Mouse (Mus musculus): Measurements from ENCODE around the gene Trappc4. TPM values are rescaled to one million over a fixed set of nuclear protein-coding genes. Genes with fewer than 3 reads are reported as not detected.
"Not testable (repeated sequence)": the region's sequence is repeated elsewhere in the genome, so short reads cannot be mapped to it uniquely, and the experiment has no call there.

The Trappc4 gene
- total and polyA plus RNA-seq, 2 experiments: 28.0 to 31.0 TPM

DNA sequence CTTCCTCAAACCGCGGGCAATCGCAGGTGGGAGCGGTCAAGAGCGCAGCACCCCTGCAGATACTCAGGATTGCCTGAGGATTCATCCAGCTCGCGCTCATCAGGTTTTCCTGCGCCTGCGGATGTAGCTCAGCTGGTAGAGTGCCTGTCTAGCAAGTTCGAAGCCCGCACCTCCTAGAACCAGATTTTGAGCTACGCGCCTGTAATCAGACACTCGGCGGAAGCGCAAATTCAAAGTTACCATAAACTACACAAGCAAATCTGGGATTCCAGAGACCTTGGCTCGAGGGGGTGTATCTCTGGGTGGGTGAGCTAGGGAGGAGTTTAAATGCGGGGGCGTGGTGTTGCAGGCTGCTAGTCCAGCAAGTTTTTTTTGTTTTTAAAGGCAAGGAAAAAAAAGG lies 33.6 kb upstream of the Trappc4 start, which contains the start of gene Foxr1:
Gene Foxr1, minus strand, starts transcription at position 176 of the 400 bp plus-strand sequence.
- WGBS: 72% methylated on average over 19 of the region's 19 CpGs

DNA sequence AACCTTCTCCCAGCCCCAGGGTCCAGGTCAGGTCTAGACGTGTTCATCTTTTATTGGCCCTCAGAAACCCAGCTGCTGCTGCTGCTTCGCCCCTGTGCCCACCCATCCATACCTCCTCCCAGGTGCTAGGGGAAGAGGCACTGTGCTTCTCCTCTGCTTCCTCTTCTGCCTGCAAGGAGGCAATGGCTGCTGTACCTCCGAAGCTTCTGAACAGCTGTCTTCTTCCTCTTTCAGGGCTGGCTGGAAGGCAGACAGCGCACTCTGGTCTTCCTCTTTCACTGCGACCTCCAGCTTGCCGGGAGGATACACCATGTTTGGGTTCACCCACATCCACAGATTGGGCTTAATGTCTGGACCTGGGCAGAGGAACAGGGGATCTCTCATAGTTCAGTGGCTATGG lies 28.3 kb upstream of the Trappc4 start:
- no peak for DNase-seq (ENCODE audit: extremely low read depth, low read depth, low spot score)
- H3K36me3 ChIP-seq (ENCODE audit: control insufficient read depth, insufficient read depth, low read length): no peaks in the 10 kb centered on the region
- no peak overlapping the region for H3K27ac ChIP-seq (replicated peaks; ENCODE audit: insufficient read depth, low read depth, low read length)
- no peaks in the 10 kb centered on the region for H3K79me2 ChIP-seq (ENCODE audit: control insufficient read depth, insufficient read depth, low read length)
- TF ChIP-seq POLR2A (IDR thresholded peaks at IDR 0.05; ENCODE audit: extremely low read depth, insufficient read depth, low read length) (no peak), CTCF (IDR thresholded peaks at IDR 0.05; ENCODE audit: low read depth, low read length) (no peak)
- no peak overlapping the region for H3K4me3 ChIP-seq (ENCODE audit: insufficient read depth, low read depth, low read length)
- no peak overlapping the region for H3K9ac ChIP-seq (ENCODE audit: low read depth, low read length)
- H3K27me3 ChIP-seq (ENCODE audit: control insufficient read depth, insufficient read depth, low read length): no peaks in the 10 kb centered on the region
- 85% methylated on average over 6 of the region's 6 CpGs for WGBS
- no peaks in the 10 kb centered on the region for H3K4me1 ChIP-seq (ENCODE audit: control insufficient read depth, insufficient read depth, low read length)

More for the DNA sequence above, 33.6 kb upstream of the Trappc4 start, which contains the start of gene Foxr1:
- Histone ChIP-seq H3K36me3 (ENCODE audit: control insufficient read depth, insufficient read depth, low read length) (no peaks in the 10 kb centered on the region), H3K27me3 (ENCODE audit: control insufficient read depth, insufficient read depth, low read length) (no peaks in the 10 kb centered on the region), H3K4me1 (ENCODE audit: control insufficient read depth, insufficient read depth, low read length) (no peaks in the 10 kb centered on the region), H3K4me3 (ENCODE audit: insufficient read depth, low read depth, low read length) (no peak within 1 kb of the TSS), H3K27ac (replicated peaks; ENCODE audit: insufficient read depth, low read depth, low read length) (no peak within 1 kb of the TSS), H3K79me2 (ENCODE audit: control insufficient read depth, insufficient read depth, low read length) (no peaks in the 10 kb centered on the region), H3K9ac (ENCODE audit: low read depth, low read length) (no peak within 1 kb of the TSS)
- DNase-seq (ENCODE audit: extremely low read depth, low read depth, low spot score): no peak
- no peak for TF ChIP-seq CTCF (IDR thresholded peaks at IDR 0.05; ENCODE audit: low read depth, low read length)
- no peak for TF ChIP-seq POLR2A (IDR thresholded peaks at IDR 0.05; ENCODE audit: extremely low read depth, insufficient read depth, low read length)

DNA sequence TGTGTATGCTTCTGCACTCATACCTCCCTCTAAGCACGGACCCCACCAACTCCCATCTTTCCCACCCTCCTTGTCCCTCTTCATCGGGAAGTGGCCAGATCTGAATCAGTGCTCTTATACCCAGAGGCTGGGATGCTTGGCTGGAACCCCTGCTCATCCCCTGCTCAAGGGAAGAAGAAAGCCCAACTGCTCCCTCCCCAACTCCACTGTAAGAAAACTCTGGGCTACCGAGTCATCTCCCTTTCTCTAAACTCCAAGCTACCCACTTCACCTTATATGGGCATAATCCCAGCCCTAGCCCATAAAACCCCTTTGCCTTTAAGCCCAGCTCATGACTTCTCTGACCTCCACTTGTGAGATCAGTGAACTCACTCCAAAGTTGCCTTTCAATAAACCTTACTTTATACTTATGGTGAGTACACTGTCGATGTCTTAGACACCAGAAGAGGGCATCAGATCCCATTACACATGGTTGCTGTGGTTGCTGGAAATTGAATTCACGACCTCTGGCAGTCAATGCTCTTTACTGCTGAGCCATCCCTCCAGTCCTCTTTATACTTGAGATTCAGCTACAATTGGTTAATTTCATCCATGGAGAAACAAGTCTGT lies 25.3 kb upstream of the Trappc4 start:
- no peak for TF ChIP-seq POLR2A (IDR thresholded peaks at IDR 0.05; ENCODE audit: extremely low read depth, insufficient read depth, low read length)
- TF ChIP-seq CTCF (IDR thresholded peaks at IDR 0.05; ENCODE audit: low read depth, low read length): no peak
- no peaks in the 10 kb centered on the region for H3K36me3 ChIP-seq (ENCODE audit: control insufficient read depth, insufficient read depth, low read length)
- WGBS: 57% methylated on average over 5 of the region's 5 CpGs
- H3K27me3 ChIP-seq (ENCODE audit: control insufficient read depth, insufficient read depth, low read length): no peaks in the 10 kb centered on the region
- no peak overlapping the region for H3K27ac ChIP-seq (replicated peaks; ENCODE audit: insufficient read depth, low read depth, low read length)
- H3K4me3 ChIP-seq (ENCODE audit: insufficient read depth, low read depth, low read length): no peak overlapping the region
- no peak overlapping the region for H3K9ac ChIP-seq (ENCODE audit: low read depth, low read length)
- H3K4me1 ChIP-seq (ENCODE audit: control insufficient read depth, insufficient read depth, low read length): no peaks in the 10 kb centered on the region
- no peaks in the 10 kb centered on the region for H3K79me2 ChIP-seq (ENCODE audit: control insufficient read depth, insufficient read depth, low read length)
- no peak for DNase-seq (ENCODE audit: extremely low read depth, low read depth, low spot score)

DNA sequence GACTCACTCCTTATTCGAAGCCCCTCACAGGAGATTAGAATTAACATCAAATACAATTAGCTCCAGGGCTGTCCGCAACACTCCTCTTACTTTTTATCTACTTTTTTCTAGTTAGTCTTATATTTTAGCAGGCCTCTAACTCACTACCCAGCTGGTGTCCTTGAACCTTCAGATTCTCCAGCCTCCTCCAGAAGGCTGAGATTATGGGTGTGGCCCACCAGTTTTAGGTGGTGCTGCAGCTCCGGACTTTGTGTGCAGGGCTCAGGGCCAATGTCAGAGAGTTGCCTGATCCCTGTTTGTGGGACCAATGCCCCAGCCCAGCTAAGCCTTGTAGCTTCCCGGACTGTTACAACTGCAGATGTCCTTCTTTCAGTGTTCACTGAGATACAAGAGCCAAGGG lies 16.2 kb upstream of the Trappc4 start:
- no peaks in the 10 kb centered on the region for H3K36me3 ChIP-seq (ENCODE audit: control insufficient read depth, insufficient read depth, low read length)
- H3K27me3 ChIP-seq (ENCODE audit: control insufficient read depth, insufficient read depth, low read length): no peaks in the 10 kb centered on the region
- DNase-seq (ENCODE audit: extremely low read depth, low read depth, low spot score): no peak
- H3K27ac ChIP-seq (replicated peaks; ENCODE audit: insufficient read depth, low read depth, low read length): no peak overlapping the region
- 78% methylated on average over 4 of the region's 4 CpGs for WGBS
- H3K9ac ChIP-seq (ENCODE audit: low read depth, low read length): no peak overlapping the region
- no peaks in the 10 kb centered on the region for H3K79me2 ChIP-seq (ENCODE audit: control insufficient read depth, insufficient read depth, low read length)
- TF ChIP-seq POLR2A (IDR thresholded peaks at IDR 0.05; ENCODE audit: extremely low read depth, insufficient read depth, low read length) (no peak), CTCF (IDR thresholded peaks at IDR 0.05; ENCODE audit: low read depth, low read length) (no peak)
- H3K4me1 ChIP-seq (ENCODE audit: control insufficient read depth, insufficient read depth, low read length): no peaks in the 10 kb centered on the region
- no peak overlapping the region for H3K4me3 ChIP-seq (ENCODE audit: insufficient read depth, low read depth, low read length)

GRCm38 (mm10) chr9:44420280-44420898 lies 13.0 kb upstream of the Trappc4 start:
- Histone ChIP-seq H3K27me3 (ENCODE audit: control insufficient read depth, insufficient read depth, low read length) (no peaks in the 10 kb centered on the region), H3K27ac (replicated peaks; ENCODE audit: insufficient read depth, low read depth, low read length) (no peak overlapping the region), H3K9ac (ENCODE audit: low read depth, low read length) (no peak overlapping the region), H3K4me3 (ENCODE audit: insufficient read depth, low read depth, low read length) (no peak overlapping the region), H3K79me2 (ENCODE audit: control insufficient read depth, insufficient read depth, low read length) (peaks cover 6% of the 10 kb centered on the region; the same call in 1 of the 2 replicates), H3K4me1 (ENCODE audit: control insufficient read depth, insufficient read depth, low read length) (peaks cover 4% of the 10 kb centered on the region; the same call in 1 of the 2 replicates), H3K36me3 (ENCODE audit: control insufficient read depth, insufficient read depth, low read length) (no peaks in the 10 kb centered on the region)
- TF ChIP-seq CTCF (IDR thresholded peaks at IDR 0.05; ENCODE audit: low read depth, low read length): no peak
- TF ChIP-seq POLR2A (IDR thresholded peaks at IDR 0.05; ENCODE audit: extremely low read depth, insufficient read depth, low read length): no peak
- no peak for DNase-seq (ENCODE audit: extremely low read depth, low read depth, low spot score)
- WGBS: 72% methylated on average over 5 of the region's 5 CpGs

DNA sequence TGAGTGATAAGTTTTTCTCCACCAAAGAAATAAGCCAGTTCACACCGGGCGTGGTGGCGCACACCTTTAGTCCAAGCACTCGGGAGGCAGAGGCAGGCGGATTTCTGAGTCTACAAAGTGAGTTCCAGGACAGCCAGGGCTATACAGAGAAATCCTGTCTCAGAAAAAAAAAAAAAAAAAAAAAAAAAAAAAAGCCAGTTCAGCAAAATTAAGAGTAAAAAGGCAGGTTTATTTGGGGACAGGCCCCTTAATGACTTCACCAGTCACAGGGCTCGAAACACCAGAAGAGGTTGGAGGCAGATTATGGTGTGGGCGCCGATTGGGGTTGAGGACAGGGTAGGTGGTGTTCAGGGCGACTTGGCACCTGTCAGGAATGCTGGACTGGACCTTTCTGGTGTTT lies 12.3 kb upstream of the Trappc4 start:
- not testable (repeated sequence) for H3K27me3 ChIP-seq (ENCODE audit: control insufficient read depth, insufficient read depth, low read length); H3K4me3 ChIP-seq (ENCODE audit: insufficient read depth, low read depth, low read length); H3K27ac ChIP-seq (replicated peaks; ENCODE audit: insufficient read depth, low read depth, low read length); H3K36me3 ChIP-seq (ENCODE audit: control insufficient read depth, insufficient read depth, low read length); H3K4me1 ChIP-seq (ENCODE audit: control insufficient read depth, insufficient read depth, low read length); DNase-seq (ENCODE audit: extremely low read depth, low read depth, low spot score); H3K9ac ChIP-seq (ENCODE audit: low read depth, low read length); H3K79me2 ChIP-seq (ENCODE audit: control insufficient read depth, insufficient read depth, low read length)
- 96% methylated on average over 9 of the region's 9 CpGs for WGBS

All from liver, adult 2 months (tissue).